Mouse (Mus musculus): ENCODE measurements around the gene Mylk3. TPM values are rescaled to one million over a fixed set of nuclear protein-coding genes. Genes with fewer than 3 reads are reported as not detected.
A peak's percentile ranks its signal among the peaks of the same experiment; 100 is the strongest.

Mylk3 gene
- polyA plus RNA-seq, 1 experiment from 2014 or later, result 26.6 TPM

- H3K4me3 ChIP-seq (ENCODE audit: low read depth, low read length), result no peak overlapping the region
- H3K9ac ChIP-seq (ENCODE audit: low read depth, low read length), result peak overlapping the region; percentile 18; the same call in 1 of the 2 replicates
- no peak overlapping the region for H3K27ac ChIP-seq (ENCODE audit: low read depth, low read length)
- DNase-seq (ENCODE audit: low spot score) (no peak), ATAC-seq (replicated peaks; ENCODE audit: low FRiP score) (no peak)
- H3K27me3 ChIP-seq (replicated peaks; ENCODE audit: control insufficient read depth, insufficient read depth, low read length), result no peaks in the 10 kb centered on the region
- no peaks in the 10 kb centered on the region for H3K36me3 ChIP-seq (ENCODE audit: control insufficient read depth, insufficient read depth, low read length)
- H3K4me2 ChIP-seq, result no peak overlapping the region
- WGBS, result 67% methylated on average over 3 of the region's 3 CpGs
- H3K4me1 ChIP-seq (replicated peaks; ENCODE audit: control insufficient read depth, insufficient read depth, low read length), result peaks cover 58% of the 10 kb centered on the region
- no peaks in the 10 kb centered on the region for H3K9me3 ChIP-seq (ENCODE audit: control insufficient read depth, low read length)
These were observed 9.6 kb downstream of the Mylk3 start for GRCm38 (mm10) chr8:85376516-85376915.

- H3K4me1 ChIP-seq (replicated peaks; ENCODE audit: control insufficient read depth, insufficient read depth, low read length), result peaks cover 37% of the 10 kb centered on the region
These were observed 11.9 kb downstream of the Mylk3 start for GRCm38 (mm10) chr8:85374286-85374685.

GRCm38 (mm10) chr8:85373435-85374039 is 12.6 kb downstream of the Mylk3 start:
- no peaks in the 10 kb centered on the region for H3K27me3 ChIP-seq (replicated peaks; ENCODE audit: control insufficient read depth, insufficient read depth, low read length)
- peak overlapping the region; percentile 1; the same call in 1 of the 2 replicates for H3K27ac ChIP-seq (ENCODE audit: low read depth, low read length)
- no peaks in the 10 kb centered on the region for H3K9me3 ChIP-seq (ENCODE audit: control insufficient read depth, low read length)
- no peak overlapping the region for H3K4me3 ChIP-seq (ENCODE audit: low read depth, low read length)
- no peak for DNase-seq (ENCODE audit: low spot score)
- no peak for ATAC-seq (replicated peaks; ENCODE audit: low FRiP score)
- WGBS, result 46% methylated on average over 5 of the region's 5 CpGs
- H3K4me2 ChIP-seq, result no peak overlapping the region
- H3K4me1 ChIP-seq (replicated peaks; ENCODE audit: control insufficient read depth, insufficient read depth, low read length), result peaks cover 33% of the 10 kb centered on the region
- H3K36me3 ChIP-seq (ENCODE audit: control insufficient read depth, insufficient read depth, low read length), result no peaks in the 10 kb centered on the region
- H3K9ac ChIP-seq (ENCODE audit: low read depth, low read length), result no peak overlapping the region

More at GRCm38 (mm10) chr8:85374286-85374685, 11.9 kb downstream of the Mylk3 start:
- Histone ChIP-seq H3K9me3 (ENCODE audit: control insufficient read depth, low read length) (no peaks in the 10 kb centered on the region), H3K27me3 (replicated peaks; ENCODE audit: control insufficient read depth, insufficient read depth, low read length) (no peaks in the 10 kb centered on the region), H3K9ac (ENCODE audit: low read depth, low read length) (no peak overlapping the region), H3K4me3 (ENCODE audit: low read depth, low read length) (no peak overlapping the region), H3K36me3 (ENCODE audit: control insufficient read depth, insufficient read depth, low read length) (no peaks in the 10 kb centered on the region), H3K27ac (ENCODE audit: low read depth, low read length) (no peak overlapping the region), H3K4me2 (no peak overlapping the region)
- ATAC-seq (replicated peaks; ENCODE audit: low FRiP score) (no peak), DNase-seq (ENCODE audit: low spot score) (no peak)
- WGBS, result 60% methylated on average over 4 of the region's 4 CpGs

- H3K4me1 ChIP-seq (replicated peaks; ENCODE audit: control insufficient read depth, insufficient read depth, low read length), result peaks cover 22% of the 10 kb centered on the region
- H3K36me3 ChIP-seq (ENCODE audit: control insufficient read depth, insufficient read depth, low read length), result no peaks in the 10 kb centered on the region
- H3K9ac ChIP-seq (ENCODE audit: low read depth, low read length), result no peak overlapping the region
- H3K4me2 ChIP-seq, result no peak overlapping the region
- ATAC-seq (replicated peaks; ENCODE audit: low FRiP score) (no peak), DNase-seq (ENCODE audit: low spot score) (no peak)
- WGBS, result 64% methylated on average over 1 of the region's 1 CpGs
- no peak overlapping the region for H3K4me3 ChIP-seq (ENCODE audit: low read depth, low read length)
- H3K27ac ChIP-seq (ENCODE audit: low read depth, low read length), result no peak overlapping the region
- no peaks in the 10 kb centered on the region for H3K27me3 ChIP-seq (replicated peaks; ENCODE audit: control insufficient read depth, insufficient read depth, low read length)
- H3K9me3 ChIP-seq (ENCODE audit: control insufficient read depth, low read length), result no peaks in the 10 kb centered on the region
These were observed 13.7 kb downstream of the Mylk3 start for GRCm38 (mm10) chr8:85372465-85372839.

GRCm38 (mm10) chr8:85371736-85372464 is 14.2 kb downstream of the Mylk3 start:
- WGBS, result 65% methylated on average over 5 of the region's 5 CpGs
- no peak overlapping the region for H3K27ac ChIP-seq (ENCODE audit: low read depth, low read length)
- ATAC-seq (replicated peaks; ENCODE audit: low FRiP score), result no peak

GRCm38 (mm10) chr8:85365176-85365575 is 21.0 kb downstream of the Mylk3 start:
- H3K27me3 ChIP-seq (replicated peaks; ENCODE audit: control insufficient read depth, insufficient read depth, low read length), result no peaks in the 10 kb centered on the region
- no peaks in the 10 kb centered on the region for H3K9me3 ChIP-seq (ENCODE audit: control insufficient read depth, low read length)
- DNase-seq (ENCODE audit: low spot score), result no peak
- H3K4me3 ChIP-seq (ENCODE audit: low read depth, low read length), result no peak overlapping the region
- no peak overlapping the region for H3K4me2 ChIP-seq
- peaks cover 13% of the 10 kb centered on the region for H3K4me1 ChIP-seq (replicated peaks; ENCODE audit: control insufficient read depth, insufficient read depth, low read length)
- H3K27ac ChIP-seq (ENCODE audit: low read depth, low read length), result 0 out of 2 replicates have a peak overlapping the region, but pooled peaks have one; percentile 16
- 57% methylated on average over 6 of the region's 6 CpGs for WGBS
- no peak for ATAC-seq (replicated peaks; ENCODE audit: low FRiP score)
- H3K36me3 ChIP-seq (ENCODE audit: control insufficient read depth, insufficient read depth, low read length), result no peaks in the 10 kb centered on the region
- no peak overlapping the region for H3K9ac ChIP-seq (ENCODE audit: low read depth, low read length)

More at GRCm38 (mm10) chr8:85371736-85372464, 14.2 kb downstream of the Mylk3 start:
- Histone ChIP-seq H3K4me1 (replicated peaks; ENCODE audit: control insufficient read depth, insufficient read depth, low read length) (peaks cover 20% of the 10 kb centered on the region), H3K36me3 (ENCODE audit: control insufficient read depth, insufficient read depth, low read length) (no peaks in the 10 kb centered on the region), H3K9ac (ENCODE audit: low read depth, low read length) (no peak overlapping the region), H3K27me3 (replicated peaks; ENCODE audit: control insufficient read depth, insufficient read depth, low read length) (no peaks in the 10 kb centered on the region), H3K9me3 (ENCODE audit: control insufficient read depth, low read length) (no peaks in the 10 kb centered on the region), H3K4me3 (ENCODE audit: low read depth, low read length) (no peak overlapping the region), H3K4me2 (no peak overlapping the region)
- DNase-seq (ENCODE audit: low spot score), result no peak

- H3K9ac ChIP-seq (ENCODE audit: low read depth, low read length), result no peak overlapping the region
- ATAC-seq (replicated peaks; ENCODE audit: low FRiP score), result no peak
These were observed 21.5 kb downstream of the Mylk3 start for GRCm38 (mm10) chr8:85364628-85365027.

GRCm38 (mm10) chr8:85363406-85363805 is 22.7 kb downstream of the Mylk3 start:
- DNase-seq (ENCODE audit: low spot score) (no peak), ATAC-seq (replicated peaks; ENCODE audit: low FRiP score) (peak; percentile 41)
- Histone ChIP-seq H3K4me1 (replicated peaks; ENCODE audit: control insufficient read depth, insufficient read depth, low read length) (peaks cover 13% of the 10 kb centered on the region), H3K4me3 (ENCODE audit: low read depth, low read length) (no peak overlapping the region), H3K27ac (ENCODE audit: low read depth, low read length) (no peak overlapping the region), H3K36me3 (ENCODE audit: control insufficient read depth, insufficient read depth, low read length) (no peaks in the 10 kb centered on the region), H3K9ac (ENCODE audit: low read depth, low read length) (no peak overlapping the region), H3K4me2 (no peak overlapping the region), H3K27me3 (replicated peaks; ENCODE audit: control insufficient read depth, insufficient read depth, low read length) (no peaks in the 10 kb centered on the region), H3K9me3 (ENCODE audit: control insufficient read depth, low read length) (no peaks in the 10 kb centered on the region)
- 52% methylated on average over 6 of the region's 6 CpGs for WGBS

More at GRCm38 (mm10) chr8:85364628-85365027, 21.5 kb downstream of the Mylk3 start:
- Histone ChIP-seq H3K4me3 (ENCODE audit: low read depth, low read length) (no peak overlapping the region), H3K27me3 (replicated peaks; ENCODE audit: control insufficient read depth, insufficient read depth, low read length) (no peaks in the 10 kb centered on the region), H3K9me3 (ENCODE audit: control insufficient read depth, low read length) (no peaks in the 10 kb centered on the region), H3K36me3 (ENCODE audit: control insufficient read depth, insufficient read depth, low read length) (no peaks in the 10 kb centered on the region), H3K4me1 (replicated peaks; ENCODE audit: control insufficient read depth, insufficient read depth, low read length) (peaks cover 13% of the 10 kb centered on the region), H3K27ac (ENCODE audit: low read depth, low read length) (0 out of 2 replicates have a peak overlapping the region, but pooled peaks have one; percentile 16), H3K4me2 (no peak overlapping the region)
- no peak for DNase-seq (ENCODE audit: low spot score)
- 87% methylated on average over 11 of the region's 11 CpGs for WGBS
